Mouse (Mus musculus): ENCODE measurements at regions not wholly inside any gene's neighbourhood (a gene's known extent, or its start where the extent isn't known, plus 50 kb on each side); places are given as distances from the start of the nearest gene placed in this dataset.

DNA sequence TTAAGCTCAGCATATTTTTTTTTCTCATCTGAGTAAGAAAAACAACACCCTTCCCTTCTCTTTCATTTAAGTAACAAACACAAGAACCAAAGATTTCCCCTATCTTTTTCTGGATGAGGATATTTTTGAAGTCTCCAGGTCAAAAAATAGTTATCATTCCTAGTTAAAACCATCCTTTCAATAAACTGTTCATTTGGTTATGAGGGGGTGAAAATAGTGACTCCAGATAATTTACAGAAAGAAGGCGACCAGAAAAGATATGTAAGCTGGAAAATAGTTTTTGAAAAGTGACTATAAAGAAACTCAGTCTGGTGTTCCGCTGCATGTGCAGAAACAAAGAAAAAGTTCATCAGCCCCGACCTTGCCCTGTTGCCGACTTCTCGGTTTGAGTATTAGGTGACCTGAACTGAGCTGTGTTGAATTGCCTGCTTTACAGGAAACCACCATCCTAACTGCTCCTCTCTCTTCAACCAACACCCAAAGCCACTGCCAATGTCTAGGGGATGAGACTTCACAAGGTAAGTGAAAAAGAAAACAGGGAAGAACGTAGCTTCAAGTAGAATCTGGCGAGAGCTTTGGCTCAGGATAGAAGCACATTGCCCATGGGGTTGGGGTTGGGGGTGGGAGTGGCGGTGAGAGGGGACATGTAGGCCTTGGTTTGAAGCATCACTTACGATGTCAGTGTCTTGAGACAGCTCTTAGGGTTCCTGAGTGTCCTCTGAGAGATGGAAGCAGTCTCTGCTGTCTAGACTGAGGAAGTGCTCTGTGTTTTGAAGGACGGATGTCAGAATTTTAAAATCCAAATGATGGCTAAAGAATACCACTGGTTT, 104.6 kb downstream of the Ube2e3 start:
- H3K4me1 ChIP-seq (ENCODE audit: control insufficient read depth, insufficient read depth, insufficient read length, low read length) = 0 out of 2 replicates have a peak, but pooled peaks cover 2% of the 10 kb centered on the region
- H3K4me3 ChIP-seq (ENCODE audit: insufficient read depth, low read depth, low read length) = no peak overlapping the region
- H3K27ac ChIP-seq (replicated peaks; ENCODE audit: low read depth, low read length) = no peak overlapping the region

GRCm38 (mm10) chr2:78973811-78974210, 105.9 kb downstream of the Ube2e3 start:
- Histone ChIP-seq H3K4me3 (ENCODE audit: insufficient read depth, low read depth, low read length) (no peak overlapping the region), H3K27ac (replicated peaks; ENCODE audit: low read depth, low read length) (no peak overlapping the region), H3K4me1 (ENCODE audit: control insufficient read depth, insufficient read depth, insufficient read length, low read length) (0 out of 2 replicates have a peak, but pooled peaks cover 2% of the 10 kb centered on the region)

DNA sequence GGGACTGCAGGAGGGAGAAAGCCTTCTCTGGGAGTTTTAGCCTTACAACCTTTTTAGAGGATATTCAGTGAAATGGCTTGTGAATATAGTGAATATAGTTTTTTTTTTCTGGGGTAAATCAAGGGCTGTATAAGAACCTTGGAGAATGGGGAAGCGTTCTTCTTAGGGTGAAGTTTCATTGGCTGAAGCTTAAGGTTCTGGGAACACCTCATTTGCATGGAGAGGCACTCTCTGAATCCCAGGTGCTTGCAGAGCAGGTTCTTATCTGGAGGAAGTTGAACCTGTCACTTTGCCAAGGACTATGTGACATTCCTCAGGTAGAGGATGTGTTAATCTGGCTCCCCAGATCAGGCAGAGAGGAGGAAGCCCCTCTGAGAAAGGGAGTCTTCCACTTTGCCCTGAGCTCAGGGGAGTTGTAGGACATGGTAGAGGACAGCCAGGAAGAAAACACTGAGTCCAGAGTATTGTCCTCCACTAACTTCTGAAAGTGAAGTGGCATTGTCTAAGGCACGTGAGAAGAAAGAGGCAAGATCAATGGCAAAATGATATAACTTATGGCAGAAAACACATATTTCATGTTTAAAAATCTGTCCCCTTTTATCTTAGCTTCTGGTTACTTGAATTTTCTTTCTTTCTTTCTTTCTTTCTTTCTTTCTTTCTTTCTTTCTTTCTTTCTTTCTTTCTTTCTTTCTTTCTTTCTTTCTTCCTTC, 106.9 kb downstream of the Ube2e3 start:
- H3K4me1 ChIP-seq (ENCODE audit: control insufficient read depth, insufficient read depth, insufficient read length, low read length) = 0 out of 2 replicates have a peak, but pooled peaks cover 2% of the 10 kb centered on the region
- H3K4me3 ChIP-seq (ENCODE audit: insufficient read depth, low read depth, low read length) = no peak overlapping the region
- no peak overlapping the region for H3K27ac ChIP-seq (replicated peaks; ENCODE audit: low read depth, low read length)

DNA sequence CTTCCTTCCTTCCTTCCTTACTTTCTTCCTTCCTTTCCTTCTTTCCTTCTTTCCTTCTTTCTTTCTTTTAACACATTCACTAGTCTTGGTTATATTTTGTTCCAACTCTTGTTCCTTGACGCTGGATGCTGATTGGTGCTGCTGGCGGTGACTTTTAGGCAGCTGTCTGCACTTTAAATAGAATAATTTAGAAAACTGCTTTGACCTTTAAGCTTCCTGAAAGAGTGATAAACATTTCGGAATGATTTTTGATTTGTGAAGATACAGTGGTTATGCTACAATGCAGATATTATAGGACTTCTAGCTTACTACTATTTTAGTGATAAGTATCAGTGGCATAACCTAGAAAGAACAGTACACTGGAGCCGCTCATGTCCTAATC, 107.5 kb downstream of the Ube2e3 start:
- Histone ChIP-seq H3K4me3 (ENCODE audit: insufficient read depth, low read depth, low read length) (no peak overlapping the region), H3K27ac (replicated peaks; ENCODE audit: low read depth, low read length) (no peak overlapping the region), H3K4me1 (ENCODE audit: control insufficient read depth, insufficient read depth, insufficient read length, low read length) (no peaks in the 10 kb centered on the region)

- Histone ChIP-seq H3K4me1 (ENCODE audit: control insufficient read depth, insufficient read depth, insufficient read length, low read length) (no peaks in the 10 kb centered on the region), H3K4me3 (ENCODE audit: insufficient read depth, low read depth, low read length) (no peak overlapping the region), H3K27ac (replicated peaks; ENCODE audit: low read depth, low read length) (no peak overlapping the region)
These were observed 108.2 kb downstream of the Ube2e3 start for GRCm38 (mm10) chr2:78976084-78976483.

GRCm38 (mm10) chr2:78977632-78978397, 109.9 kb downstream of the Ube2e3 start:
- no peaks in the 10 kb centered on the region for H3K4me1 ChIP-seq (ENCODE audit: control insufficient read depth, insufficient read depth, insufficient read length, low read length)
- H3K27ac ChIP-seq (replicated peaks; ENCODE audit: low read depth, low read length) = no peak overlapping the region
- H3K4me3 ChIP-seq (ENCODE audit: insufficient read depth, low read depth, low read length) = no peak overlapping the region

DNA sequence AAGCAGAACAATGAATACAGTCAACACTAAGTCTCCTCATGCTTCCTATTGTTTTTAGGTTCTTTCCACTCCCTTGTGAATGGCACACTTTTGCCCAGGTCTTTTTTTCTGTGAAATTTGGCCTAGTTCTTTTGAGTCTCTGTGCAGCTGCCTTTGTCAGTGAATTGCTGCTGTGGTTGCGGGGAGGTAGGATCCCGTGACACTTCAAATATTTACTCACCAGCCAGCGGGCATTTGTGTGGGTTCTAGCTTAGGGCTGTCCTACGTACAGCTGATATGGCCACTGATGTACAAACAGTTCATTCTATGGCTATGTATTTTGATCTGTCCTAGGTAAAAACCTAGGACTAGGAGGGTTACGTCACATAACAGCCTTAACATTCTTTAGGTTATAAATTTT, 112.1 kb downstream of the Ube2e3 start:
- H3K27ac ChIP-seq (replicated peaks; ENCODE audit: low read depth, low read length) = no peak overlapping the region
- H3K4me1 ChIP-seq (ENCODE audit: control insufficient read depth, insufficient read depth, insufficient read length, low read length) = no peaks in the 10 kb centered on the region; the same call in 1 of the 2 replicates
- no peak overlapping the region for H3K4me3 ChIP-seq (ENCODE audit: insufficient read depth, low read depth, low read length)

DNA sequence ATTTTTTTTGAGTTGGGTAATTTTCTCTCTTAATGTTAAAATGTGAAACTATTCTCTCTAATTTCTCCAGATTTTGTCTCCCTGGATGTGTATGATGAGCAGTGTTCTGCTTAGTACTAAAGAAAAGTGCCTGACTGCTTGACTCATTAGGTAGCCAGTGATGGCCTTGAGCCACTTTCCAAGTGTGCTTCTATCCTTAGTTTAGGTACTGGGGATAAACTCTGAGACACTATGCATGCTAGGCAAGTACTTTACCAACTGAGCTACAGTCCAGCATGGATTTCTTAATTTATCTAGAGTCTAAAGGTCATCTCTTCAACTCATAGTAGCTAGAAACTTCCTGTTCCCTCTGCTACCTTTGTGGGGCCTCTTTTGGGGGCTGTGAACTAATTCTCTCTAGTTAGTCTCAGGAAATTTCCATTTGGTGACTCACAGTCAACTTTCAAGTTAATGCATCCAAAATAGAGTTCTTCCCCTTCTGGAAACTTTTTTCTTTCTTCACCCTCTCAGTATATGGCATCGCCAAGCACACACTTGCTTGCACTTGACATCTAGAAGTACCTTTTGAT, 112.8 kb downstream of the Ube2e3 start:
- H3K4me3 ChIP-seq (ENCODE audit: insufficient read depth, low read depth, low read length) = no peak overlapping the region
- H3K27ac ChIP-seq (replicated peaks; ENCODE audit: low read depth, low read length) = no peak overlapping the region
- H3K4me1 ChIP-seq (ENCODE audit: control insufficient read depth, insufficient read depth, insufficient read length, low read length) = no peaks in the 10 kb centered on the region; the same call in 1 of the 2 replicates

DNA sequence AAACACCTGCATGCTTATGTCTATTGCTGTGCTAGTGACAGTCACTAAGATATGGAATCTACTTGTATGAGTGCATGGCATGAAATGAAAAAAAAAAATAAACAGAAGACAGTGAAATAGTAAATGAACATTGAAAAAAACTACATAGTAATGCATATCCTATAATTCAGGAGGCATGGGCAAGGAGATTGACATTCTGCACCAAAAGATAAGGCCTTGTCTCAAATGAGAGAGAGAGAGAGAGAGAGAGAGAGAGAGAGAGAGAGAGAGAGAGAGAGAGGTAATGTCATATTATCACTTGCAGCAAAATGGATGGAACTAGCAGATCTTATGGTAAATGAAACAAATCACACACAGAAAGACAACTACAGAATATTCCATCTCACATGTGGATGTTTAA, 115.4 kb downstream of the Ube2e3 start:
- H3K4me1 ChIP-seq (ENCODE audit: control insufficient read depth, insufficient read depth, insufficient read length, low read length) = no peaks in the 10 kb centered on the region; the same call in 1 of the 2 replicates
- no peak overlapping the region for H3K27ac ChIP-seq (replicated peaks; ENCODE audit: low read depth, low read length)
- H3K4me3 ChIP-seq (ENCODE audit: insufficient read depth, low read depth, low read length) = no peak overlapping the region

DNA sequence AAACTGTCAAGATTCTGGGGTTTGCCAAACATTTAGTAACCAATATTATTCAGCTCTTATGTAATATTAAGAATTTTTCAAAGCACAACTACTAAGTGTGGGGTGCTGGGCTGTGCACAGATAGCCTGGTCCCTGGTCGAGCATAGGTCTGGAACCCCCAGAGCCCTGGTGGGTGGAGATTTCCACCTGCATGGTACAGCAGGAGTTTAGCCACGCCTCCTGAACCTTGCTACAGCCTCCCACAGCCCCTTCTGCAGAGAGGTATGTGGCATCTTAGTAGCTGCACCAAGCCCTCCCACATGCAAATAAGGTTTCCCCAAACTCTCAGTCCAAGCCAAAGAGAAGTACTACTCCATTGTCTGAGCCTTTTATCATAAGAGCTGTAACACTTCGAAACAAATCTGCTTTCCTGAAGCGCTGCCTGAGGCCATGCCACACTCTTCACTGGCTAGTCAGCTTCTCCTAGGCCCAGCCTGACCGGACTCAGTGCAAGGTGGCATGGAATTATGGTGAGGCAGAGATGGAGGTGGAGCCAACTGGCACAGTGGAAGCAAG, 116.1 kb downstream of the Ube2e3 start:
- Histone ChIP-seq H3K27ac (replicated peaks; ENCODE audit: low read depth, low read length) (no peak overlapping the region), H3K4me1 (ENCODE audit: control insufficient read depth, insufficient read depth, insufficient read length, low read length) (no peaks in the 10 kb centered on the region; the same call in 1 of the 2 replicates), H3K4me3 (ENCODE audit: insufficient read depth, low read depth, low read length) (no peak overlapping the region)

GRCm38 (mm10) chr2:78986984-78987383, 119.1 kb downstream of the Ube2e3 start:
- no peak overlapping the region for H3K4me3 ChIP-seq (ENCODE audit: insufficient read depth, low read depth, low read length)

DNA sequence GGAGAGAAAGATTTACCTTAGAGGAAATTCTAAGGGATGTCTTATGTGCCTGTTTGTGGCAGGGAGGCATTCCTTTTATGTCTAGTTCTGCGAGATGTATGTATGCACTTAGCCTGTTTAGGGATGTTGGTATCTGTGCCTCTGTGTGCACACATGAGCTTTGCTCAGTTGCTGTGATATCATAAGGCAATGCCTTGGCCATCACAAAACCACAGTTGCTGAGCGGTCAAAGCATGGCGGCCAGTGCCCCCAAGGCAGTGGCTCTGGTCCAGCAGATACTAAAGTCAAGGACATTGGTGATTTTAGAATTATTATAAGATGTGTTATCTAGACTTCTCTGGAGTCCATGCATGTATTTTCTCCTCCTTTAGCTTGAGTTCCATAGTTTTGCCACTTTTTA, 119.5 kb downstream of the Ube2e3 start:
- no peak overlapping the region for H3K4me3 ChIP-seq (ENCODE audit: insufficient read depth, low read depth, low read length)
- no peaks in the 10 kb centered on the region; the same call in 1 of the 2 replicates for H3K4me1 ChIP-seq (ENCODE audit: control insufficient read depth, insufficient read depth, insufficient read length, low read length)
- no peak overlapping the region for H3K27ac ChIP-seq (replicated peaks; ENCODE audit: low read depth, low read length)

More at GRCm38 (mm10) chr2:78986984-78987383, 119.1 kb downstream of the Ube2e3 start:
- Histone ChIP-seq H3K4me1 (ENCODE audit: control insufficient read depth, insufficient read depth, insufficient read length, low read length) (no peaks in the 10 kb centered on the region; the same call in 1 of the 2 replicates), H3K27ac (replicated peaks; ENCODE audit: low read depth, low read length) (no peak overlapping the region)

DNA sequence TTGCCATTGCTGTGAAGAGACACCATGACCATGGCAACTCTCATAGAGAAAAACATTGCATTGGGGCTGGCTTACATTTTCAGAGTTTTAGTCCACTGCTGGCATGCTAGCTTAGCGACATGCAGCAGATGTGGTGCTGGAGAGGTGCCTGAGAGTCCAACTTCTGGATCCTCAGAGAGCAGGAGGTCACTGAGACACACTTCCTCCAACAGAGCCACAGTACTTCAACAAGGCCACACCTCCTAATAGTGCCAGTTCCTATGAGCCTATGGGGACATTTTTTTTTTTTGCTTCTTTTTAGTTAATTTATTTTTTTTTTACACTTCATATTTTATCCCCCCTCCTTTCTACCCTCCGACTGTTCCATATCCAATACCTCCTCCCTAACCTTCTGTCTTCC, 120.3 kb downstream of the Ube2e3 start:
- H3K4me3 ChIP-seq (ENCODE audit: insufficient read depth, low read depth, low read length) = no peak overlapping the region
- no peak overlapping the region for H3K27ac ChIP-seq (replicated peaks; ENCODE audit: low read depth, low read length)
- no peaks in the 10 kb centered on the region; the same call in 1 of the 2 replicates for H3K4me1 ChIP-seq (ENCODE audit: control insufficient read depth, insufficient read depth, insufficient read length, low read length)

DNA sequence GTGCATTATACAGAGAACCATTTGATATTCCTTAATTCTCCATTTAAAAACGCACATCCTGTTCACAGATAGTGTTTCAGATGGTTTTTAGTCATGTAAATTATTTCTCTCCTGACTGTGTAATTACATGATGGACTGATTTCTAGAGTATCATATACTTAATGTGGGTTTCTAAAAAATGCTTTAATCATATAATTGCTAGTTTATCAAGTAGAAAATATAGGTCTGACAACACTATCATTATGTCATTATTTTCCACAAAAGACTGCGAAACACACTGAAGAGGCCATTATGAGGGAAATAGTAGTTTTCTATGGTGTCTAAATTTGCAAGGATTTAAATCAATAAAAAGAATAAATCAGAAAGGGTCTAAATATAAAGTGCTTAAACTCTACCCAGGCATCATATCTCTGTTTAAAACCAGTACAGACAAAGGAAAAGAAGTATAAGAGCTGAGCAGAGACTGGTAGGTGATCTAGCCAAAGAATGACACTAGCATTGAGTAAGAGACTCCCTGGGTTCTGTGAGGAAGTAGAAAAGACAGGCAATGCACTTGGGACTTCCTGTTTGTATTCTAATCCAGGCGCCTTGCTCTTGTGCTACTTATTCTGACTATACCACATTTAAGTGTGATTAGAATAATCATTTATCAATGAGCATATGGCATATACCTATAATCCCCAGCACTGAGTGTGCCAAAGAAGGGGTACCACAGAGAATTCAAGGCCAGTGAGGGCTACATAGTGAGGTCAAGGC, 127.1 kb downstream of the Ube2e3 start:
- H3K27ac ChIP-seq (replicated peaks; ENCODE audit: low read depth, low read length) = no peak overlapping the region
- no peak overlapping the region for H3K4me3 ChIP-seq (ENCODE audit: insufficient read depth, low read depth, low read length)
- H3K4me1 ChIP-seq (ENCODE audit: control insufficient read depth, insufficient read depth, insufficient read length, low read length) = no peaks in the 10 kb centered on the region
